Mouse (Mus musculus): ENCODE measurements around the gene Pmpca.

The Pmpca gene

DNA sequence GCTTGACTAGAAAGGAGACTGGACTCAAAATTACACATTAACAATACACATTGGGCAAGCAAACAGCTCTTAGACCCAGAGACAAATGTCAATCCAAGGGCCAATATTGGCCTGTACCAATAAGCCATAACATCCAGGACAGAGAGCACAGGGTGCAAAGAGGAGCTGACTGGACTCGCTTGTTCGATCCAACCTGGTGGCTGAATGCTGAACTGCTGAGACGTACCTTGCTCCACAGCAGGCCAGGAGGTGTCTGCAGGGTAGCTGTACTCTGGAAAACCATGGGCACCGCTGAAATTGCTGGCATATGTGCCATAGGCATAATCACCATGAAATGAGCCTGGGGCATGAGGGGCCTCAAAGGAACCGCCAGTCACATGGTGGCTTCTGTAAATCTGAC is 40.7 kb downstream of the Pmpca start:
- no peak for DNase-seq (ENCODE audit: inconsistent ontology term)

DNA sequence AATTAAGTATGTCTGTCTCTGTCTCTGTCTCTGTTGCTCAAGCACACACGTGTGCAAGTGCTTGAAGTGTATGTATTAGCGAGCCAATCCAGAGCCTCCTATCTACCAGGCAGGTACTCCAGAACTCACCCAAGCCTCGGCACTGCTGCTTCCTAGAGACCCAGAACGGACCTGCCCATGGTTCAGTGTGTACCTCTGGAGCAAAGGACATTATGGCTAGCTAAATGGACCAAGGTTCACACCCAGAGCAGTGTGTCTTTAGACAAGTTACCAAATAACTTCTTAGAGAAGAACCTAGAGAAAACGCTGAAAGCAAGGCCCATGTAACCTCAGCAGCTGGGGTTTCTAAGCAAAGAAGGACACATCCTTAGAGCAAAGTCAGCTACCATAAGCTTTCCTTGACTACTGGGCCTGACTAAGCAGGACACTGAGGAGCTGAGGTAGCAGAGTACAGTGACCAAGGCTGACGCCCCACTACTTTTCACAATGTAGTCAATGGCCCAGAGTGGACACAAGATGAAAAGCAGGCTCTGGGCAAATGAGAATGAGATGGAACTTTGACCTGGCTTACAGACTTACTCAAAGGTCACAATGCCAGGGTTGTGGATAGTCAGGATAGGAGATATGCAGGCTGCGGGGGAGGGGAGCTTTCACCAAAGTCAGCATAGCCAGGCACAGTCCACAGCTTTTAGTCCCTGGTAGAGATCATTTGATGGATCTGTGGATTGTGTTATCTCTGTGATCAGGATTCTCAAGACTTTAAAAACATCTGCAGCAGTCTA is 45.8 kb downstream of the Pmpca start:
- DNase-seq (ENCODE audit: inconsistent ontology term), result no peak

DNA sequence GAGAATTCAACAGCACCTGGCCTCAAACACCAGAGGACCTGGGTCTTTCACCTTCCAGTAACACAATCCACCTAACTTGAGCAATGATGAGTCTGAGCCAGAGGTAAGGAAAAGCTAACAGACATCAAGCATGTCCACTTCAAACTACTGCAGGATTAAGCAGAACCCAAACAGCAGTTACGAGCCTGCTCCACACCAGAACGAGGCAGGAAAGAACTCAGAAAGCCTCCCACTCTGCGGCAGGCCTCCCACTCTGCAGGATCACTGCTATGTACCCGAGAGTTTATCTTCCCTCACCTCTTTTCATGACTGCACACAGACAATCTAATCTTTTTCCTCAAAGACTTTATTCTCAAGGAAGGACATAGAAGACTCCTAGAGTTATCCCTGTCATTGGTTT is 48.1 kb downstream of the Pmpca start:
- no peak for DNase-seq (ENCODE audit: inconsistent ontology term)

DNA sequence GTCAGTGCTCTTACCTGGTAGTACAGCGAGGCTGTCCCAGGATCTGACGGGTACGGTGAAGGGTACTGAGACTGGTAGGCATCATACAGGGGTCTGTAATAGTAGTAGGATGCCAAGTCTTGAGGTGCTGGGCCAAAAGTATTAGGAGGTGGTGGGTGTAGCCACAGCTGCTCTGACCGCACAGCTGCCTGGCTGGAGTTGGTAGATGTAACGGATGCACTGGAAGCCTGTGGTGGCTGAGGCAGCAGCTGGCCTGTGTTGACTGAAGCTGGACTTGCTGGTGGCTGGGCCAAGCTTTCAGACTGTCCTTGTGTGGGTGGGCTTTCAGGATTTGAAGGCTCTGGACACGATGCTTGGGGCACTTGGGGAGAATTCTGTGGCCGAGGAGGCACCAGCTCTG is 49.2 kb downstream of the Pmpca start:
- DNase-seq (ENCODE audit: inconsistent ontology term), result no peak

DNA sequence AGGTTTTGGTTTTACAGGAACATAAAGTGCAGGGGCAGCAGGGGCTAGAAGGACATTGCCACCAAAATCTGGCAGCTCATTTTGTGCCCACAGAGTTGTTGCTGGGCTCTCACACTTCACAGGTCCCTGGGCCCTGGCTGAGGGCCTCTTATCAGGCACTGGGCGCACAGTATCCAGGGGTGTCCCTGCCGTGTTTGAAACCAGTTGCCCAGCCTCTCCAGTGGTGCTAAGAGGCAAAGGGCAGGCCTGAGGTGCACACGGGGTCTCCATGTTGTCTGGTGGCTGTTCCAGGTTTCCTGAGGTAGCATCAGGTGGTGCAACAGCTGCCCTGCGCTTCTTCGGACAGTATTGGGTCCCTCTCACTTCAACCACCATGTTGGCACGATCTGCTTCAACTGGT is 50.5 kb downstream of the Pmpca start:
- no peak for DNase-seq (ENCODE audit: inconsistent ontology term)

DNA sequence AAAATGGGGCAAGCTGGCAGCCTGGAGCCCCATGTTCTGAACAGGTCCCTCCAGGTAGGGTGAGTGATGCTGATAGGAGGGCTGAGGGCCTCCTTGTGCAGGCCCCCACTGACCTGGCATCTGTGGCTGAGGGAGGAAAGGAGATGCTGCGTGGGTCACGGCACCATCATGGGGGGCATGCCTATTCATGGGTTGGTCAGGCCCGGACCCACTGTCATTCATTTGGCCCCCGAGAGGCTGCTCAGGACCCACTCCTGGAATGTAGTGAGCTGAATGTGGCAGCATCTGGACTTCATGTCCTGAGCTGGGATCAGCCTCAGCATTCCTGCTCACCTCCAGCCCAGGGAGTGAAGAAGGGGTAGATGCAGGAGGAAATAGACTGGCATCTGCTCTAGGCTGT is 52.1 kb downstream of the Pmpca start:
- DNase-seq (ENCODE audit: inconsistent ontology term), result no peak

DNA sequence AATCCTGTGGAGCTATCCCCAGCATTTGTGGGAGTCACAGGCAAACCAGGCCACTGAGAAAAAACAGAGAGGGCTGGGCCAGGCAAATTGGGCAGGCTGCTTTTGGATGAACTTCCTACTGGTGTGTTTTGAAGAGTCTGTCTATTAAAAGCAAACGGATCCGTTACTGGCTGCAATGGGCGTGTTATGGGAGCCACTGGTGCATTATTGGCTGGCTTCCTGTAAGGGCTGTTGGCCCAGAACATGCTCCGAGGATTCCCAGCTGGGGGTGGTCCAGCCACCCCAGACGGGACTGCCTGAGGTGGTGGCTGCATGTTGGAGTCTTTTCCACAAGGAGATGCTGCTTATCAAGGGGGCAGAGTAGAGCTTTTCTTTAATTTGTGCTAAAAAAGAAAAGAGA is 52.5 kb downstream of the Pmpca start:
- no peak for DNase-seq (ENCODE audit: inconsistent ontology term)

DNA sequence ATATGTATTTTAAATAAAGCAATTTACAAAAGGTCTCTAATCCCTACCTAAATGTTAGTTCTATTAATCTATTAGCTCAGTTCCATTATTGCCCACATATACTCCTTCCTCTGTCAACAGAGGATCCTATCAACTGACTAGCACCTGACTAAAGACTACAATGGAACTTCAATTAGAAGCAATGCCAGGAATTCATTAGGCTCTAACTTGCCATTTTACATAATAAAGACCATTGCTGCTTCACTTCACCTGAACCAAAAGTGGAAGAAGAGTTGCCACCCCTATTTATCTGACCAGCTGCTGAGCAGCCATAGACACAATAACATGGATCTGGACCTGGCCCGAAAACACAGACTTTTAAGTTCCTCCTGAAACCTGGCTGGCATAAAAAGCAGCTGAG is 53.7 kb downstream of the Pmpca start:
- DNase-seq (ENCODE audit: inconsistent ontology term), result no peak

DNA sequence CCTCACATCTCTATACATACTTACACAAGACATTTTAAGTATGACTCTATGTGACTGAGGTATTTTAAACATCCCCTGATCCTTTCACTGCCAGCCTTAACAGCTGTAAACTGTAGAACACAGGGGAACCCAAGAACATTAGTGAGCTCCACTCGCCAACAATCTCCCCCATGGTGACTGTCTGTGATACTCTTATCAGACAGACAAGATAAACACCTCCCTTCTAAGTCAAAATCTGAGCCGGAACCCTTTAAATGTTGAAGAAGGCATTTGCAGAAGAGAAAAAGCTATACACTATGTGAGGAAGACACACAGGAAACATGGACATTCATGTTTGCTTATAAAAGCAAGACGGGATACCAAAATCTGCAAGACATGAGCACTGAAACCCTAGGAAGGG is 54.7 kb downstream of the Pmpca start:
- no peak for DNase-seq (ENCODE audit: inconsistent ontology term)

DNA sequence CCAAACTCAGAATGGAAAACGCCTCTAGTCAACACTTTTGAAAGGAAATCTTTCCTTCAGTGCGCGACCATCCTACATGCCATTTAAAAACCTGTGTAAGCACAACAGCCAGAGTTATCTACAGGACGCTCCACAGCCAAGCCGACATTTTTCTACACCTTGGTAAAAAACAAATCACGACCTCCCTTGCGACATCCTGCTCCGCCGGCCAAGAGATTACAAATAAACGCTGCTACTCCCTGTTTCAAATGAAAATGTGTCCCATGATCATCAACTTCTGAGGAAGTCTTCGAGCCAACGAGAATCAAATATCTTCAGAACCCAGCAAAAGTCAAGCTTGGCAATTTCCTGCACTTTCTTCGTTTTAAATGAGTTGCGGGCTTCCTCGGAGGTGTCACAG is 55.2 kb downstream of the Pmpca start:
- no peak for DNase-seq (ENCODE audit: inconsistent ontology term)

DNA sequence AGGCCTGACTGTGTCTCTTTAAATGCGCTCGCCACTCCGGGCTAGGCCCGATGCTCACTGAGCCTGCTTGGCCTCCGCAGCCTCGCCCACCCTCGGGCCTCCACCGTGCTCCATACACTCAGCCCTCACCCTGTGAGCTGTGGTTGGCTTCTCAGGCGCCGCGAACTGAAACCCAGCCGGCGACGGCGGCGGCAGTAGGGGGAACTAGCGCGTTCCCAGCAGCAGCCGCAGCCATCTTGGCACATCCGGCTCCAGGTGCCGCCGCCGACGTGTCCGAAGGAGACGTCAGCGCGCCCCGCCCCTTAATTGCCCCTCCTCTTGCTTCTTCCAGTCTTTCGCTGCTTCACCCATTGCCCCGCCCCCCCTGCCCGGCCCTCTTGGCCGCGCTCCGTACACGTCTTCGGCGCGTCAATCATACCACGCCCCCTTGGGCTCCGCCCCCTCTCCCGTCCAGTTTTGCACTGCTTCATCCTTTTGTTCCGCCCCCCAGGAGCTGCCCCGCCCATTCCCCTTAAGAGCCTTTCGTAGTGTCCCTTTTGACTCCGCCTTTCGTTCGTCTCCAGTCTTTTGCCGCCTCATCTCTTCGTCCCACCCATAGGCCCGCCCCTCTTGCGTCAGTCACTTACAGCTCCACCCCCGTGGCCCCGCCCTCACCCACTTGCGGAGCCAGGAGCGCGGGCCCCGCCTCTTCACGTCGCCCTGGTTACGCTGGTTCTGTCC is 56.0 kb downstream of the Pmpca start, which contains the start of gene Sec16a:
Gene Sec16a, minus strand, starts transcription at position 271 of the 720 bp plus-strand sequence.
- DNase-seq (ENCODE audit: inconsistent ontology term), result peak; percentile 100

DNA sequence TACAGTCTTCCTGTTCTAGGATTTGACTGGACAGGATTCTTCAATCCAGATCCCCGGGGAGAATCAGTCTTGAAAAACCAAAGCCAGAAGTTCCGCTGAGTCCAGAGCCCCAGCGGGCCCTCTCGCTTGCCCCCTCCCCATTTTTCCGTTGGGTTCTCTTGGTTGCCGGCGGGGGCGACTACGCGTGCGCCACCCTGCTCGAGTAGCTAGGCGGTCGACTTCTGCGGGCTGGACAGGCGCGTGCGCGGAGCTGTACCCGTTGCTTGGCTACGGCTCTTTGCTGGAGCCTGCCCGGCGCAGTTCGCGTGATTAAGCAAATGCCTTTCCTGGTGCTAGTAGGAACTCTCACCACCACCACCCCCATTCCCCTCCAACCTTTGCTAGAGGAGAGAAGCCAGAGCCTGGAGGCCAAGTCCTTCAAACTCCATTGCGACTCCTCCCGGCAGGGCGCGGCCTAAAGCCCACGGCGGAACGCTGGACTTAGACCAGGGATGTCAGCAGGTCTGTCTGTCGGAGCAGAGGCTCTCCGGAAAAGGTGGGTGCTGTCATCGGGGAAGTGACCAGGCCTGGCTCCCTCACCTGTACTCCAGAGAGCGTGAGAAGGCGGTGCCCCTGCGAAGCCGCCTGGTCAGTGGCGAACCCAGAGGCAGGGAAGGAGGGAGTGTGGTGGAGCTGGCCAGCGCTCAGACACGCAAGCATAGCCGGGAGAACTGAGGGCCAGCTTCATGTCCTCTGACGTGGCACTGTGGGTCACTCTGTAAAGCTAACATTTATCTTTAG is 56.7 kb downstream of the Pmpca start:
- peak; percentile 97 for DNase-seq (ENCODE audit: inconsistent ontology term)

DNA sequence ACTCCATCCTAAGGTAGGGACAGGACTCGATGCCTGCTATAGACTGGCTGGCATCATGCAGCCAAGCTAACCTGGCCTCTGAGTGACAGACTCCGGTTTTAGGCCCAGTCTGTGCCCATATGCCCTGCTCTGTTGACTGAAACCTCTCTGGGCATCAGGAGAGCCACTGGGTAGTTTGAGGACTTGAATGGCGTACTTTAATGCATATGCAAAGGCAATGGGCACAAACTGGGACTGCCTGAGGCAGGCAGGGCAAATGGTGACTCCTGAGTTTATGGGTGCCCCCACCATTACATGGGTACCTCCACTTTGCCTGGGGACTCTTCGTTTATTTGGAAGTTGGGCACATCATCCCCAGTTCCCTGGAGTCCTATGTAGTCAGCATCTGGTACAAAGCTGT is 57.5 kb downstream of the Pmpca start:
- no peak for DNase-seq (ENCODE audit: inconsistent ontology term)
